Mouse (Mus musculus): ENCODE measurements around the gene Sqor.
A peak's percentile ranks its signal among the peaks of the same experiment; 100 is the strongest.

Gene Sqor

DNA sequence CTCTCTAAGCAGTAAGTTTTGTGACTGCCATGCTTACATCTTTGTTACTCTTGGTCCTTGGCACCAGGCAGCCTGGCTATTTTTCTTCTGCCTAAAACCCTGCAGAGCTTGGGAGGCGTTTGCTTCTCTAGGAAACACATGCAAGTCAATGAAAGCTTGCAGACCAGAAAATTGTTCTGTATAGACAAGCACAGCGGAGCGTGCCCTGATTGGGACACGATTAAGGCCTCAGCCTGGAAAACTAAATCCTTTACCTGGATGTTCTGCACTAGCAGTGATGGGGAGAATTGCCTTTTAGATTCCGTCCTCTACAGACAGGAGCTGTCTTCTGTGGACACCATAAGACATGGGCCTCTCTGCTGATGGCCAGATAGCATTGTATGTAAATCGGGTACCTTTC is 39.4 kb downstream of the Sqor start:
- H3K9me3 ChIP-seq (ENCODE audit: low read length): no peaks in the 10 kb centered on the region
- TF ChIP-seq POU5F1 (IDR thresholded peaks at IDR 0.05; ENCODE audit: borderline replicate concordance, low read length): no peak
- TF ChIP-seq NANOG (IDR thresholded peaks at IDR 0.05; ENCODE audit: borderline replicate concordance, low read length): no peak
- TF ChIP-seq CTCF (conservative IDR thresholded peaks at IDR 0.05; ENCODE audit: low read length): no peak
- no peak overlapping the region for H3K4me3 ChIP-seq (replicated peaks; ENCODE audit: low read length)
- no peaks in the 10 kb centered on the region for H3K4me1 ChIP-seq (replicated peaks; ENCODE audit: low read depth, low read length)
- no peaks in the 10 kb centered on the region for H3K27me3 ChIP-seq (ENCODE audit: insufficient read depth, low read length)
- H3K36me3 ChIP-seq (ENCODE audit: insufficient read depth, low read length): no peaks in the 10 kb centered on the region

DNA sequence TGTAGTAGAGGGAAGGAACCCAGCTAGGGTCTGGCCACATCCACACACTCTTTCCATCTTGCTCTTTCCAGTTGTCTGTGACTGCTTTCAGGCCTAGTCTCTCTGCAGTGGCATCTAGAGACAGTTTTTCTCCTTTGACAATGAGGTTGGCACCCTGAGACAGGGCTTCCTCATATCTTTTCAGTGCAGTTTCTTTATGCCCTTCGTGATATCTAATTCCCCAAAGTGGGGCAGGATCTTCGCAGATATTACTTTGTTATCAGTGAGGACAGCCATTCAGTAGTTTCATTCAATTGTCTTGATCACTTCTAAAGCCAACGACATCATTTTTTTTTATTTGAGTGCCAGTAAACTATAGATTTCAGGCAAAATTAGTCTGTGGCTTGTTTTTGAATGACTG is 41.0 kb downstream of the Sqor start:
- Histone ChIP-seq H3K36me3 (ENCODE audit: insufficient read depth, low read length) (no peaks in the 10 kb centered on the region), H3K27me3 (ENCODE audit: insufficient read depth, low read length) (no peaks in the 10 kb centered on the region), H3K9me3 (ENCODE audit: low read length) (no peaks in the 10 kb centered on the region), H3K4me3 (replicated peaks; ENCODE audit: low read length) (no peak overlapping the region), H3K4me1 (replicated peaks; ENCODE audit: low read depth, low read length) (peaks cover 5% of the 10 kb centered on the region; the same call in 1 of the 2 replicates)
- TF ChIP-seq NANOG (IDR thresholded peaks at IDR 0.05; ENCODE audit: borderline replicate concordance, low read length) (no peak), POU5F1 (IDR thresholded peaks at IDR 0.05; ENCODE audit: borderline replicate concordance, low read length) (no peak), CTCF (conservative IDR thresholded peaks at IDR 0.05; ENCODE audit: low read length) (no peak)

DNA sequence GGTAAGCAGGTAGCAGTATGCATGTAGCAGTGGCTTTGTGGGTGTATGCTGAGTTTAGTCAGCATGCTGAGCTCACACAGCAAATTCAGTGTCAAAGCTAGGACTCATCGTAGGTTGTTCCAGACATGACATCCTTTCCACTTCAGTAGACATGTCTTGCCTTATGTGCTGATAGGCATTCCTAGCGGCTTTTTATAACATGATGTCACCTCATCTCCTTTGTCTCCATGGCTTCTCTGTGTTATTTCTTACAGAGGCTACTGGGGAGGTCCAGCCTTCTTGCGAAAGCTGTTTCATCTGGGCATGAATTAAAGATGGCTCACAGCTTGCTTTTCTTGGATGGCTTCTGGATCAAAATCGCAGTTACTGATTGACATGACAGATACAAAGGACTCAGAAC is 44.0 kb downstream of the Sqor start:
- Histone ChIP-seq H3K4me1 (replicated peaks; ENCODE audit: low read depth, low read length) (peaks cover 10% of the 10 kb centered on the region; the same call in 1 of the 2 replicates), H3K27me3 (ENCODE audit: insufficient read depth, low read length) (no peaks in the 10 kb centered on the region), H3K36me3 (ENCODE audit: insufficient read depth, low read length) (no peaks in the 10 kb centered on the region), H3K9me3 (ENCODE audit: low read length) (no peaks in the 10 kb centered on the region), H3K4me3 (replicated peaks; ENCODE audit: low read length) (no peak overlapping the region)
- TF ChIP-seq CTCF (conservative IDR thresholded peaks at IDR 0.05; ENCODE audit: low read length) (no peak), NANOG (IDR thresholded peaks at IDR 0.05; ENCODE audit: borderline replicate concordance, low read length) (no peak), POU5F1 (IDR thresholded peaks at IDR 0.05; ENCODE audit: borderline replicate concordance, low read length) (no peak)

DNA sequence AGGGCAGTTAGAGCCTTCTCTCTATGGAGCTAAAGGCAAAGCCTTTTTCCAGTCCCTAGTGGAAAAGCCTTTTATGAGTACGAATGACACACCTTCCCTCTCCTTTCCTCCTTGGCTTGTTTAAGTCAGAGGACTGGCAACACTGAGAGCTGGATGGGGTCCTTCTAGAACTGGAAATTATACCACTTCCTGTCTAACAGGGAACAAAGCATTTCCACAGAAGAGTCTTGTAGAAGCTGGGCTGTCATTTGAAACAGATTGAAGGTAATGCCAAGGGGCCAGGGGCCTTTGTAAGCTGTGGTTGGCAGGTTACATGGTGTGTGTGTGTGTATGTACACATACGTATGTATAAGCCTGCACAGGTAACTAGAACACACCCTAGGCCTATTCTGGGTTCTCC is 51.9 kb downstream of the Sqor start:
- Histone ChIP-seq H3K4me1 (replicated peaks; ENCODE audit: low read depth, low read length) (no peaks in the 10 kb centered on the region), H3K36me3 (ENCODE audit: insufficient read depth, low read length) (no peaks in the 10 kb centered on the region), H3K9me3 (ENCODE audit: low read length) (0 out of 2 replicates have a peak, but pooled peaks cover 3% of the 10 kb centered on the region), H3K4me3 (replicated peaks; ENCODE audit: low read length) (no peak overlapping the region), H3K27me3 (ENCODE audit: insufficient read depth, low read length) (no peaks in the 10 kb centered on the region)
- TF ChIP-seq NANOG (IDR thresholded peaks at IDR 0.05; ENCODE audit: borderline replicate concordance, low read length): no peak
- no peak for TF ChIP-seq POU5F1 (IDR thresholded peaks at IDR 0.05; ENCODE audit: borderline replicate concordance, low read length)
- no peak for TF ChIP-seq CTCF (conservative IDR thresholded peaks at IDR 0.05; ENCODE audit: low read length)

DNA sequence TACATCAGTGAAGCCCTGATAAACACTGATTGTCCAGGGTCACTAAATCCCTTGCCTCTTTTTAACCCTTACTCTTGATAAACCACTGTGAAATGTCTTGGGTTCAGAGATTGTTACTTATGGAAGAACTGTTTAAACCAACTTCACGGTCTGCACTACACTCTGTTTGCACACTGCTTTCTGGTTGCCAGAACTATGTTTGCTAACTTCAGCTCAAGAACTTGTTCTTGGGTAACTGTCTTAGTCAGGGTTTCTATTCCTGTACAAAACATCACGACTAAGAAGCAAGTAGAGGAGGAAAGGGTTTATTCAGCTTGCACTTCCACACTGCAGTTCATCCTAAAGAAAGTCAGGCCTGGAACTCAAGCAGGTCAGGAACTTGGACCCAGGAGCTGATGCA is 56.2 kb downstream of the Sqor start:
- Histone ChIP-seq H3K4me1 (replicated peaks; ENCODE audit: low read depth, low read length) (no peaks in the 10 kb centered on the region), H3K27me3 (ENCODE audit: insufficient read depth, low read length) (no peaks in the 10 kb centered on the region), H3K9me3 (ENCODE audit: low read length) (0 out of 2 replicates have a peak, but pooled peaks cover 3% of the 10 kb centered on the region), H3K4me3 (replicated peaks; ENCODE audit: low read length) (no peak overlapping the region), H3K36me3 (ENCODE audit: insufficient read depth, low read length) (no peaks in the 10 kb centered on the region)
- TF ChIP-seq NANOG (IDR thresholded peaks at IDR 0.05; ENCODE audit: borderline replicate concordance, low read length) (no peak), POU5F1 (IDR thresholded peaks at IDR 0.05; ENCODE audit: borderline replicate concordance, low read length) (no peak)

DNA sequence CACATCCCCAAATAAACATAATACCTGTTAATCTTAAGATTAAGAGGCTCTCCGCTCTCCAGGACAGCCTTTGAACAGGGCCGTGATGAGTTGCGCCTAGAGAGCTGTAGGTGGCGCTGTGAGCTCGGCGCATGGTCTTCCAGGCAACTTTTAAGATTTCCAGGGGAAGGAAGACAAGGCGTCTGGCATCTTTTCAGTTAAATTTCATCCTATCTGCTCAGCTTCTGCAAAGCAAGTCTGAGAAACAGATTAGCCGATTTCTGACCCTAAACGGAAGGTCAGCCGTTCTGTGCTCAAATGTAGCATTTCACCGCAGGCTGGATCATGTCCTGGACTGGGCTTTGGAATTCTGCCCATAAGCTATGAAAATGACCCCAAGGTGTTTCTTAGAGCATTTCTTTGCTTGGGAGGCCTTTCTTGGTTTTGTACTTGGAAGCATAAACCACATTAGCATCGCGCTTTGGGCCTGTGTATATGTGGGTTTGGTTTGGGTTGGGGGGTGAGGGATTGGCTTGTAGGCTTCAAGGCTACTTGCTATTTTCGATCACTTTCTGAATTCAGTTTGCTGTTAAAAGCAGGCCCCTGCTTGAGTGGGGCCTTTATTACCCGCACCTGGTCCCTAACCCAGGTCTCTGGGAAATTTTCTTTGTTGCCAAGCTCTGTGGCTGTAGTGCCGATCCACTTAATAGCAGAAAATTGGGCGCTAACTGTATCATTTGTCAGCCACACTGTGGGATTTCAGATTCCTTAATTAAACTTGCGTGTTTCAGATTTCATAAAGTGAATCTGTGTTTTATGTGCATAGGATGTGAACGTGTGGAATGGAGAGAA is 60.6 kb downstream of the Sqor start:
- no peaks in the 10 kb centered on the region for H3K27me3 ChIP-seq (ENCODE audit: insufficient read depth, low read length)
- 0 out of 2 replicates have a peak, but pooled peaks cover 3% of the 10 kb centered on the region for H3K9me3 ChIP-seq (ENCODE audit: low read length)
- no peaks in the 10 kb centered on the region for H3K36me3 ChIP-seq (ENCODE audit: insufficient read depth, low read length)
- no peak for TF ChIP-seq POU5F1 (IDR thresholded peaks at IDR 0.05; ENCODE audit: borderline replicate concordance, low read length)
- peak; percentile 83 for TF ChIP-seq CTCF (conservative IDR thresholded peaks at IDR 0.05; ENCODE audit: low read length)
- TF ChIP-seq NANOG (IDR thresholded peaks at IDR 0.05; ENCODE audit: borderline replicate concordance, low read length): no peak
- H3K4me1 ChIP-seq (replicated peaks; ENCODE audit: low read depth, low read length): no peaks in the 10 kb centered on the region
- no peak overlapping the region for H3K4me3 ChIP-seq (replicated peaks; ENCODE audit: low read length)

DNA sequence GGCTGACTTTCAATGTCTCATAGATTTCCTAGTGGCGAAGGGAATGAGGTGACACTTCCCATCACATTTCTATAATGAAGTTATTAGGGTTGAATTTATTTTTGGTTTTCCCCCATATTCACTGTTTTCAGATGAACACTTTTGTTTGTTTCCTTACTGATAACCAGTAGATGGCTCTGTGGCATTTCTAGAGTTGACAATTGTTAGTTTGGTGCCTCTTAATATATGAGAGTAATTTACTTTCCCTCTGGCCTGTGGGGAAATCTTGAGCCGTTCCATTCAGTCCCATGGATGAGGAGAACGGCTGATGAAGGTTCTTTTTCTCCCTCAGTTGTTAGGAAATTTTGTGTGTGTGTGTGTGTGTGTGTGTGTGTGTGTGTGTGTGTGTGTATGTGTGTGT is 61.3 kb downstream of the Sqor start:
- H3K36me3 ChIP-seq (ENCODE audit: insufficient read depth, low read length): no peaks in the 10 kb centered on the region
- H3K4me1 ChIP-seq (replicated peaks; ENCODE audit: low read depth, low read length): no peaks in the 10 kb centered on the region
- H3K27me3 ChIP-seq (ENCODE audit: insufficient read depth, low read length): no peaks in the 10 kb centered on the region
- H3K4me3 ChIP-seq (replicated peaks; ENCODE audit: low read length): no peak overlapping the region
- H3K9me3 ChIP-seq (ENCODE audit: low read length): 0 out of 2 replicates have a peak, but pooled peaks cover 3% of the 10 kb centered on the region
- TF ChIP-seq POU5F1 (IDR thresholded peaks at IDR 0.05; ENCODE audit: borderline replicate concordance, low read length) (no peak), NANOG (IDR thresholded peaks at IDR 0.05; ENCODE audit: borderline replicate concordance, low read length) (no peak), CTCF (conservative IDR thresholded peaks at IDR 0.05; ENCODE audit: low read length) (no peak)

DNA sequence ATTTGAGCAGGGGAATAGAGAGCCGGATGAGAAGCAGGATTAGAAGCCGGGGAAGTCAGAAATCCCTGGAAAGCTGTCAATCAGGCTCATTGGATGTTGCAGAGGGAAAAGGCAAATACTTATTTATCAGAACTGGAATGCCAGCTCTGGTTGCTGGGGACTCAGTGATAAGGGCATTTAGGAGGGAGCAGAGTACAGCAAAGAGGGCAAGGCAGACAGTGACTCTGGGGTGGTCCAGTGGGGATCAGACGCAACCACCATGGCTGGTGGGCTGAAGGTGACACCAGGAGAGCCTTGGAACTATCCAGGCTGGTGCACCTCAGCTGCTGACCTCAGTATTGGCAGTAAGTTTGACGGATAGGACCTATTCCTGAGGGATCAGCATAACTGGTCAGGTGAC is 89.6 kb downstream of the Sqor start:
- Histone ChIP-seq H3K27me3 (ENCODE audit: insufficient read depth, low read length) (no peaks in the 10 kb centered on the region), H3K36me3 (ENCODE audit: insufficient read depth, low read length) (no peaks in the 10 kb centered on the region), H3K4me1 (replicated peaks; ENCODE audit: low read depth, low read length) (no peaks in the 10 kb centered on the region), H3K4me3 (replicated peaks; ENCODE audit: low read length) (no peak overlapping the region), H3K9me3 (ENCODE audit: low read length) (no peaks in the 10 kb centered on the region)
- TF ChIP-seq CTCF (conservative IDR thresholded peaks at IDR 0.05; ENCODE audit: low read length) (no peak), NANOG (IDR thresholded peaks at IDR 0.05; ENCODE audit: borderline replicate concordance, low read length) (no peak), POU5F1 (IDR thresholded peaks at IDR 0.05; ENCODE audit: borderline replicate concordance, low read length) (no peak)

Data from E14TG2a.4 (cell line).